Mouse (Mus musculus) adrenal gland, postnatal 10 days (tissue): Measurements from ENCODE around the gene Prkar2a. TPM values are rescaled to one million over a fixed set of nuclear protein-coding genes. Genes with fewer than 3 reads are reported as not detected.
A peak's percentile ranks its signal among the peaks of the same experiment; 100 is the strongest.

Experiments used
- DNase-seq: peaks from one replicate; pipeline ENCODE4 v3.0.0; 2021; ENCODE audit warnings: mixed read lengths
- total RNA-seq, 2 experiments: library from RNA; stranded (reverse); gene quantifications; 2 replicates each; pipeline ENCODE4 v1.2.3; 2021

The Prkar2a gene
- total RNA-seq, 2 experiments from 2014 or later, result 31.3 to 45.1 TPM

DNA sequence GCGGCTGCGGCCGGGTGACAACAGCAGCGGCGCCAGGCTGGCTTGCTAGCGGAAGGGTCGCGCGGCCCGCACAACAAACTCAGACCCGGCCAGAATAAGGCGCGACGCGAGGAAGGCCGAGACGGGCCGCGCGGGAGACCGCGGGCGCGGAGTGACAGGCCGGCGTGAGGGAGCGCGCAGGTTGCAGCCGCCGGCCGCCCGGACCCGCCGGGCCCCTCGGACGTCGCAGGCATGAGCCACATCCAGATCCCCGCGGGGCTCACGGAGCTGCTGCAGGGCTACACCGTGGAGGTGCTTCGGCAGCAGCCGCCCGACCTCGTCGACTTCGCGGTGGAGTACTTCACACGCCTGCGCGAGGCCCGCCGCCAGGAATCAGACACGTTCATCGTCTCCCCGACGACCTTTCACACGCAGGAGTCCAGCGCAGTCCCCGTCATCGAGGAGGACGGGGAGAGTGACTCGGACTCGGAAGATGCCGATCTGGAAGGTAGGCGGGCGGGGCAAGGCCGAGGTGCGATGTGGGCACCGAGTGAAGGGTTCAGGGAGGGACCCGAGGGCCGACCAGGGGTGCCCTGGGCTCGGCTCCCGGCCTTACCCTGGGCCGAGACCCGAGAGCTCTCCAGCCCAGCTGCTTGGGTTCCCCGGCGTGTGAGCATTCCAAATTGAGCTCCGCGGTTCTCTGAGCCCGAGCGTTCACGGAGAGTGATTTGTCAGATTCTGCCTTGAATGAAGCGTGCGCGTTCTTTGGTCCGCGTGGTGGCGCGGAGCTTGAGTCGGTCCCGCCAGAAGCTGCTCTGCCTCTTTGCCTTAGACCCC lies 3.3 kb downstream of the Prkar2a start:
- DNase-seq, result peak; percentile 76

DNA sequence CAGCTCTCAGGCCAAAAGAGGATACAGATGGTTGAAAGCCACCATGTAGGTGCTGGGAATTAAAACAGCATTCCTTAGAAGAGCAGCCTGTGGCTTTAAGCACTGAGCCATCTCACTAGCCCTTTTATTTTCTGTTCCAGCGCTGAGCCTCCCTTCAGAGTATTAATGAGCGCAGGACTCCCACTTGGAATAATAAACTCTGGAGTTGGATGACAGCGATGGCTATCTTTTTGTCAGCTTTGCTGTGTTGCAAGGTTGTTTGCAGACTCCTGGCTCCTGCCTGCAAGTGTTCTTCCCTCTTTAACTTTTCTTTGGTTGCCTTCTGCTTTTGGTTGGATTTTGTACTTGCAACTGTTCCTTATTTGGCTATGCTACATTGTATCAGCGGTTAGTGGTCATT lies 4.8 kb downstream of the Prkar2a start:
- no peak for DNase-seq

DNA sequence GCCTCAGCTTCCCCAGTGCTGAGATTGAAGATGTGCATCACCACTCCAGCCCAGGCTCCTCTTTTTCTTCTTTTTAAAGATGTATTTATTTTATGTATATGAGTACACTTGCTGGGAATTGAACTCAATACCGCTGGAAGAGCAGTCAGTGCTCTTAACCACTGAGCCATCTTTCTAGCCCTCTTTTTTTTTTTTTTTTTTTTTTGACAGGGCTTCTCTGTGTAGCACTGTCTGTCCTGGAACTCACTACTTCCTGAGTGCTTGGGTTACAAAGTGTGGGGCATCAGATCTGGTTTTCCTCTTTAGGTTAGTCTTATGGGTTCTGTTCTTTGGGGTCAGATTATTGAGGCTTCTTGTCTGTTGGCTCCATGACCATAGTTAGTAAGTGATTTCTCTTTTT lies 5.4 kb downstream of the Prkar2a start:
- no peak for DNase-seq

DNA sequence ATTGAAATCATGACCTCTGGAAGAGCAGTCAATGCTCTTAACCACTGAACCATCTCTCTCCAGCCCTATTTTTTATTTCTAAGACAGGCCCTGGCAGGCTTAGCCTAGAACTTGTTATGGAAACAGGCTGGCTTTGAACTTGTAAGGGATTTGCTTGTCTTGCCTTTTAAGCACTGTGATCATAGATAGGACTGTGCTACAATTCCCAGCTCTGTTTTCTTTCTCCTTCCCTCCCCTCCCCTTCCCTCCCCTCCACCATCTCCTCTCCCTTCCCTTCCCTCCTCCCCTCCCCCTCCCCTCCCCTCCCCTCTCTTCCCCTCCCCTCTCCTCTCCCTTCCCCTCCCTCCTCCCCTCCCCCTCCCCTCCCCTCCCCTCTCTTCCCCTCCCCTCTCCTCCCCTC lies 13.4 kb downstream of the Prkar2a start:
- no peak for DNase-seq

DNA sequence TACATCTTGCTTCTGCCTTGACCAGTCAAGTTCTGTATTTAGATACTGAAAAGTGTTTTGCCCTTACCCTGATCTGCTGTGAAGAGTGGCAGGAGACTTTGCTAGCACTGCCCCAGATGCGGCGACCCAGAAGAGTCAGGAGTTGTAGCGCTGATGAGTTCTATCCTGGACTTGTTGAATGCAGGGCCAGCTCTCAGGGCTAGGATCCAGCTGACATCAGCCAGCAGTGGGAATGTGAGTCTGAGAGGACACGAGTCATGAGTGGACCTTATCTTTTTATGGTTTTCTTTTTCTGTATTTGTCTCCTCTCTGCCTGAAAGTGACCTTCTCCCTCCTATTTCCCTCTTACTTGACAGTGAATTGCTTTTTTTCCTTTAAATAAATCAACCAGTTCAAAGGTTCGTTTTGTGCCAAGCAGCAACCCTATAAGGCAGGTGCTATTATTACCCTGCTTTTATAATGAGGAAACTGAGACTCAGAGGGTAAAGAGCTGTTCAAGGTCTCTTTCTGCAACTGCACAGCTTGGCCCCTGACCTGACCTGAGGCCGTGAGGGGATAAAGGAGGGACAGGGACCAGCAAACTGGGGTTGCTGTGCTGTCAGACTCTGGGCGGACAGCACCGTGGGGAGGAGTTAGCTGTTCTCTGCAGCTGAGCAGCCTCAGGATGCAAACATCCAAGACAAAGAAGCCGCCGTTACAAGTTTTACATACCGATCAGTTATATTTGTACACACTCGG lies 14.4 kb downstream of the Prkar2a start:
- peak; percentile 37 for DNase-seq

DNA sequence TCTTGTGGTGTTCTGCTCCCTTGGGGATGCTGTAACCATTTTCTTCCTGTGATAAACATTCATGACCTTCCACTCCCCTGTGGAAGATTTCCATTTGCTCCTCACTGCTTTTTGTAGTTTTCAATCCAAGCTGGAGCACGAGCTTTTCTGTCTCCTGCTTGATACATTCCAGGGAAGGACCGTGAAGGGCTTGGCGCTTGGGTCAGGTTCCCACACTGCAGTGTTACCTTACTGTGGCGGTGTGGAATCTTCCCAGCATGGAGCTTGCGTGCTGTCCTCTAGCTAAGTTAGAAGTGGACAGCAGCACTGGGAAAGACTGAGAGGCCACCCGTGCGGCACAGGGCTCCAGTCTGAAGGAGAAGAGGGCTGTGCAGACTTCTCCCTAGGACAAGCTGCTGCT lies 15.5 kb downstream of the Prkar2a start:
- DNase-seq, result no peak

DNA sequence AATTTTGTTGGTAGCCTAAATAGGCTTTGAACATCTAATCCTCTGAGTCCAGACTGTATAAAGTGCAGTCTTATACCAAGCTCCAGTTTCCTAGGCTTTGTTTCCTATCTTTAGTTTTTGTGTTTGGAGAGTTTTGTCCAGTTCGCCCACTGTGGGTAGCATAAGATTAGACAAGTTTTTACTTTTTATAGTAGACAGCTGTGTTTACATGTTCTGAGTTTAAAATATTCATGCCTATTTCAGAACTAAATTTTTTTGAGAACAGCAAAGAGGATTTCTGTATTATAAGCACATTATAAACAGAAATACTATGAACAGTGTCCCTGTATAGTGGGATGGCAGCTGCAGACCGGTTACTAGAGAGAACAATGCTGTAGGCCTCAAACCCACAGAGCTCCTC lies 18.1 kb downstream of the Prkar2a start:
- DNase-seq, result no peak

DNA sequence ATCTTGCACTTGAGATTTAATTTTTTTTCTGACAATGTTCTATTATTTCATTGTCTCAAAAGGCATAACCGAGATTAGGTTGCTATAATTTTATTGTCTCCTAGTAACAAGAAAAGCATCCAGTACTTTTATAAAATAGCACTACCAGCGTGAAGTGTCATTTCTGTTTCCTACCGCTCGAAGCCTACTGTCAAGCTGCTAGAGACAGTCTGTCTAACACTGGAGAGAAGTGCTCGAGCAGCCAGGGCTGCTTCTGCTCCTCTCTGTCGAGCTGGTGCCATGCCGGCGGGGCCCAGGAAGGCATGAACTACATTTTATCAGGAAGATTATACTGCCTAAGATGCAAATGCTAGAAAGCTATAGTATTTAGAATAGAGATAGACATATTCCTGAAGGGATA lies 19.7 kb downstream of the Prkar2a start:
- no peak for DNase-seq

DNA sequence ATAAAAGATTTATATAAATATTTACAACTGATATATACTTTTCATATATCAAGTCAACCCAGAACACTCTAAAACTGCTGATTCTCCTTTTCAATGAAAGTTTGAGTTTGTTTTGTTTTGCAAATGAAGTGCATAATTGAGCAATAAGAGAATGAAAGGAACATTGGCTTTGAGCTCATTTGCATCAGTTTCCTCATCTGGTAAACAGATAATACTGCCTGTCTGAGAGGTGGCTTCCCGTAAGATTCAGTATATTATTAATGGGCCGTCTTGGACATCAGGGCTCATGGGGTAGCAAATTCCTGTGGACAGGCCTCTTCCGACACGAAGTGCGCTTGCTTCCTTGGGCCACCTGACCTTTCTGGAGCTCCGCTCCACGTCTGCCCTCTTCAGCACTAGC lies 21.7 kb downstream of the Prkar2a start:
- DNase-seq, result no peak

DNA sequence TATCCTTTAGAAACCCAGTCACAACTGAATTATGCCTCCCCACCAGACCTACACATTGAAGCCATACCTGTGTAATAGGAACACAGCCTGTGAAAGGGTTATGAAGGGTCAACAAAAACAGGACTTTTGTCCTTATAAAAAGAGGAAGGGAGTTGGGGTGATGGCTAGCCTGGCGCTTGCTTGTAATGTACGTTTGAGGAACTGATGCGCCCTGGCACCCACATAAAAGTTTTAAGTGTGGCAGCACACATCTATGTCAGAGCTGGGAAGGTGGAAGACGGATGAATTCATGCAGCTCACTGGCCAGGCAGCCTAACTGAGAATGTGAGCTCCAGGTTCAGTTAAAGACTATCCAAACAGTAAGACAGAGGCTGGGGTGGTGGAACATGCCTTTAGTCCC lies 27.1 kb downstream of the Prkar2a start:
- DNase-seq, result no peak

DNA sequence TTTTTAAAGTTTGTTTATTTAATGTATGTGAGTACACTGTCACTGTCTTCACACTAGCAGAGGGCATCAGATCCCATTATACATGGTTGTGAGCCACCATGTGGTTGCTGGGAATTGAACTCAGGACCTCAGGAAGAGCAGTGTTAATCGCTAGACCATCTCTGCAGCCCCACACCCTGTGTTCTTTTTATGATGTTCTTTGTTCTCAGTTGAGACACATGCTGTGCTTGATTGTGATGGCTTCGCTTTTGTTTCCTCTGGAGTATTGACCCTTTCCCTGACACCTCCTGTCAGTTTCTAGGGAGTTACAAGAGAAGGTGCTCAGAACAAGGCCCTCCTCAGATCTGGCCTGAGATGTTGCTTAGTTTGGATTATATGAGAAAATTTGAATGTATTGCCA lies 34.6 kb downstream of the Prkar2a start:
- DNase-seq, result no peak

DNA sequence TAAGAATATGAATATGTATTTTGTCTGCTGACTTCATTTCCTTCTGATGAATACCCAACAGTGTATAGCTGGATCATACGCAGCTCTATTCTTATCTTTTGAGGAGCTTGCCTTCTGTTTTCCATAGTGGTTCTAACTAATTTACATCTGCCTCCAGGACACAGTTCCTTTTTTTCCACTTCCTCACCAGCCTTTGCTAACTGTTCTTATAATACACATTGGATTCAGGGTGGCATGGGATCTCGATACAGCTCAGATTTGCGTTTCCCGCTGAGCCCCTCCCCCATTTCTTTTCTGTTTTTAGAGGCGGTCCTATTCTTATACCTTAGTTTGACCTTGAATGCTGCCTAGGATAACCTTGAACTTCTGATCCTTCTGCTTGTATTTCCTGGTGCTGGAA lies 37.0 kb downstream of the Prkar2a start:
- no peak for DNase-seq

DNA sequence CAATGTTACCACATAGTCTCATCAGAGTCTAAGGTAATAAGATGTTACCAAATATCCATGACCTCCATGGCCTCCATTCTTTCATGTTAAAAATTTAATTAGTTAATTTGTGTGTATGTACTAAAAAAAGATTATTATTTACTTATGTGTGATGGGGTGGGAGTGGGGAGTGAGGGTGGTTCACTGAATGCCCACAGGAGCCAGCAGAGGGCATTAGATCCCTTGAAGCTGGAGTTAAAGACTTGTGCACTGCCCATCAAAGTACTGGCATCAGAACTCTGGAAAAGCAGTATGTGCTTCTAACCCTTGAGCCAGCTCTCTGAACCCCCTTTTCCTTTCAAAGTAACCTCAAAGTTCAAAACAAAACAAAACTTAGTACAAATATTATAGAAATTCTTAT lies 39.9 kb downstream of the Prkar2a start:
- no peak for DNase-seq

DNA sequence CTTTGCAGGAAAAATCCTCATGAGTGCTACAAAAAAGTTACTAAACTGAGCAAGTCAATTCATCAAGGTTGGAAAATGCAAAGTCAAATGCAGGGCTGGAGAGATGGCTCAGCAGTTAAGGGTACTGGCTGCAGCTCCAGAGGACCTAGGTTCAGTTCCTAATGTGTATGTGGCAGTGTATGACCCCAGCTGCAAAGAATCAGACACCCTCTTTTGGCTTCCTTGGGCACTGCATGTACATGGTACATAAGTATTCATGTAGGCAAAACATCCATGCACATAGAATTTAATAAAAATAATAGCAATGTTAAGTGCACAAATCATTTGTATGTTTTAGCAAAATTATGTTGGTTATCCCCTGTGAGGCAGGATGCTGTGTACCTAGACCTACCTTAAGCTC lies 43.3 kb downstream of the Prkar2a start:
- DNase-seq, result no peak

DNA sequence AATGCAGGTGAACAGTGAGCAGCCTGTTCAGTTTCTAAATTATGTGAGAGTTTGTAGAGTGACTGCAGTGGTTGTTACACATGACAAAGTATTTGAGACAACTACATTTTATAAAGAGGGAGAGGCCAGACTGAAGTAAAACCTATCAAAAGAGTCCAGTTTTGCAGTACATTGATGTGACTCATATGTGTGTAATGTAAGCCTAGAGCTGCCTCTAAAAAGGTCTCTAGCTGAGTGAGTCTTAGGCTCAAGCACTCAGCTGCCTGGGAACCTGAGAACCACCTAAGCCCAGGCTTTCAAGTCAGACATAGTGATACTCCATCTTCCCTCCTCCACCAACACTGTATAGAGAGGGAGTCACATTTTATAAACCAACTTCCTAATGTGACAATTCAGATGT lies 45.5 kb downstream of the Prkar2a start:
- no peak for DNase-seq

DNA sequence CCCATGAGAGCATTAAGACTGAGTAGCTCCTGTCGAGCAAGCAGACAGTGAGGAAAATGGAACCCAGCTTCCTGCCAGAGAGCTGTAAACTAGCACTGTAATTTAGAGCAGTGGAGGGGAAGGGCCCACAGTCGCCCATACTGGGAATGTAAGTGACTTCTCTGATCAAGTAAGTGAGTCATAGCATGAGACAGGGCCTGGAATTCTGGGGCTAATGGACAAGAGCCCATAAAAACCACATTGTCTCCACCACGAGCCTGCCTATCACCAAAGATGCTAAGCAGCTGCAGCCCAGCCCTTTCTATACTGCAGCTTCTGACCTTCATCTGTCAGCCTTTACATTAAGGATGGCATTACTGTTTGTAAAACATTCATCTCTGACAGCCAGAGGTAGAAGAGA lies 50.1 kb downstream of the Prkar2a start:
- DNase-seq, result no peak

DNA sequence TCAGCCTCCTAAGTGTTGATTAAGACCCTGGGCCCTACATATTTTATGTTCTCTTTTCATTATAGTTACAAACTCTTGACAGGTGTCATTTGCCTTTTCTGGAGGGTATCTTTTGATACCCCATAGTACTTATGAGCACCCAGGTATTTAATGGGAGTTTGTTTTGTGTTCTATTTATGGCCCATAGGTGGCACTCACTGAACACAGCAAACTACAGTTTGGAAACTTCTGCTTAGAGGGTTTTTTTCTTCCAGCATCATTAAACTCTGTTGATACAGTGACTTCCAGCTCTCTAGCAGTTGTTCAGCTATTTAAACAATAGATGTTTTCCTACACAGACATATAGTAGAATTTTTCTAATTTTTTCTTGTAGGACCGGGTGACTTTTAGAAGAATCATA lies 50.9 kb downstream of the Prkar2a start:
- no peak for DNase-seq

DNA sequence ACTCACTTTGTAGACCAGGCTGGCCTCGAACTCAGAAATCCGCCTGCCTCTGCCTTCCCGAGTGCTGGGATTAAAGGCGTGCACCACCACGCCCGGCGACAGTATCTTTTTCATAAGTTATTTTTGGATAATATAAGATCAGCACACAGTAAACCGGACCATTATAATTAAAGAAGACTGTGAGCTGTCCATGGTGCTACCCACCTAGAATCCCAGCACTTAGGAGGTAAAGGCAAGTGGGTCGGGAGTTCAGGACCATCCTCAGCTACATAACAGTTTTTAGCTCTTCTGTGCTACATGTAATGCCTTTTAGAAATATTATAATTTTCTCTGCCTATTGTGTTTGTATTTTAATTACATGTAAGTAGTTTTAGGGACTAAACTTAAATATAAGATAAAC lies 52.9 kb downstream of the Prkar2a start:
- DNase-seq, result no peak

DNA sequence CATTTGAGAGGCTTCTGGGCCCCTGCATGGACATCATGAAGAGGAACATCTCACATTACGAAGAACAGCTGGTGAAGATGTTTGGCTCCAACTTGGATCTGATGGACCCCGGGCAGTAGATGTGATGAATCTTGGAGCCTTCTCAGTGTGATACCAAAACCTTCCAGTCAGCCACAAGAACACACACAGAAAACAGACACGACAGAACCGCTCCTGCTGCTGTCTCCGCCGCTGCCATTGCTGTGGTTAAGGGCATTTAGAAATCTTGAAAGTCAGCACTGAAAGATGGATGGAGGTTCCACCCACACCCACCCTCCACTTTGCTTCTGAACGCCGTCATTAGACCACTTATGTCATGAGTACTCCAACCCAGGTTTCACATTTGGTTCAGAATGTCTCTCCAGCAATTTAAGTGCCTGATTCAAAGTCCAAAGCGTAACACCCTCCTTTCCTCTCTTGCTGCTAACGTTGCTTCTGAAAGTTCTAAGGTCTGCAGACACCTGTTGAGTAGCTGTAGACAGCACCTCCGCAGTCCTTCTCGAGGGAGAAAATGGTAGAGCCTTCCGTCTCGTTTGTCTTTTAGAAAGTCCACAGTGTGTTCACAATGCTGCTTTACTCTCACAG lies 57.9 kb downstream of the Prkar2a start:
- no peak for DNase-seq

DNA sequence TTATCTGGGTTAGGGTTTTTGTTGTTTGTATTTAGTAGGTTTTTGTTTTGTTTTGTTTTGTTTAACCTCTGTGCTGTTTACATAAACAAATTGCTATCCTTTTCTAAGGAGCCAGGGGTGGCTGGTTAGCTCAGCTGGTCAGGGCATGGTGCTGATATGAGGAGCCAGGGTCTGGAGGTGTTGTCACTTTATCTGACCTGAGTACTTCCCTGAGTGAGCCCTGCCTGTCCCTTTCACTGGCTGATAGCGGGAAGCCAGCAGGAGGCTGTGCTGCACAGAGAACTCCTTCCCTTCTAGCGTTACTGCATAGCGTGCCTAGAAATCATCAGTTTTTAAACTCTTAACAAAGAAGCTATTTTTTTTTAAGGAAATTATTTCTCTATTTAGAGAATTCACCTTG lies 58.6 kb downstream of the Prkar2a start:
- DNase-seq, result no peak

DNA sequence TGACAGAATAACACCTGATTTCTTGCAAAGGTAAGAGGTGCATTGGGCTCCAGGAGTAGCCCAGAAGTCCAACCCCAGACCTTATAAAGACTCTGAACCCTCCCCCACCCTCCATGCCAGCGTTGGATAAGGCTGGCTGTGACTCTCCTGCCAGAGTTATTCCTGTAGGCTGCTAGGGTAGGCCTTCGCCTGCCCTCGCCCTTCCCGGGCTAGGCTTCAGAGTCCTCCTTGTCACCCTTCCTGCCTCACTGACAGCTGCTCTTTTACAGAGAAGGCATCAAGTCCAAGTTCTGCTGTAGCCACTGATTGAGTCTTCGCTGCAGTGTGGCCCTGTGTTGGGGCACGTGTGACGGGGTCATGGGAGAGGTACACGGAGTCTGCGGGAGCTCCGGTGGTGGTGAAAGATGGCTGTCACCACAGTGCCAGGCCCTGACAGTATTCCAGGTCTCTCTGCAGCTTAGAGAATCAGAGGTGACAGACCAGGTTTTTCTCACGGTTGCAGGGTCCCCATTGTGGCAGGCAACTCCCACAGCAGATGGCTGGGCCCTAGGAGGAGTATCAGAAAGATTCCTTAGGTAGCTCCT lies 59.6 kb downstream of the Prkar2a start:
- DNase-seq, result no peak

DNA sequence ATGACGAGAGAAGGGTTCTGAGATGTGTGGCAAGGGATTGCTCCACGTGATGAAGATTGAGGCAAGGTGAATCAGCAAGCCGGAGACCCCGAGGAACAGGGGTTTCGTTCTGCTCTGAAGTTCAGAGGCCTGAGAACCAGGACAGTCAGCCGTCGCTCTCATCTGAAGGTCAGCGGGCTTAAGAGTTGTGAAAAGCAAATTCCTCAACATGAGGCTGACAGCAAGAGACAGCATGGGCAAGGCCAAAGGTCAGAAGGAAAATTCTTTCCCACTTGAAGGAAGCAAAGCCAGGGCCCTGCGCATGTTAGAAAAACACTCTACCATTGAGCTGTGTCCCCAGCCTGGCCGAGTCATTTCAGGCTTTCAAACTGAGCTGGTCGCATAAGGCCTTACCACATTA lies 61.5 kb downstream of the Prkar2a start:
- DNase-seq, result no peak
